Mouse (Mus musculus): ENCODE measurements at regions not wholly inside any gene's neighbourhood (a gene's known extent, or its start where the extent isn't known, plus 50 kb on each side); places are given as distances from the start of the nearest gene placed in this dataset.

DNA sequence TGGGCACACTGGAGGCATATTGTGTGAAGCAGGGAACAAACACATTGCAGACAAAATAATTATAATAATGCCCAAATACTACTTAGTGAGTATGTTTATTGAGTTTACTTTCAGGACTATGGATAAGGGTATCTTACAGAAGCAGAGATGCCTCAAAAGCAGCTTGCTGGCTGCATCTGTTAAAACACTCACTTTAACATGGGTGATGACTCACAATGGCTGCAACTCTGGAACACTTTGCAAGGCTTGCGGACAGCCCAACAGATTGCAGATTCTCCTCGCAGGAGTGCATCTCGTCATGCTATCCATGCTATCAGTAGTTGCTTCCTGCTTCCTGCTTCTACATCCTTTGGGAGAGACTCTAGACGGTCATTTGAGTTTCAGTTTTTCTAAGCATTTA, 373.2 kb upstream of the Arpp21 start:
- no peak for DNase-seq (ENCODE audit: low spot score in 2 of 2)

DNA sequence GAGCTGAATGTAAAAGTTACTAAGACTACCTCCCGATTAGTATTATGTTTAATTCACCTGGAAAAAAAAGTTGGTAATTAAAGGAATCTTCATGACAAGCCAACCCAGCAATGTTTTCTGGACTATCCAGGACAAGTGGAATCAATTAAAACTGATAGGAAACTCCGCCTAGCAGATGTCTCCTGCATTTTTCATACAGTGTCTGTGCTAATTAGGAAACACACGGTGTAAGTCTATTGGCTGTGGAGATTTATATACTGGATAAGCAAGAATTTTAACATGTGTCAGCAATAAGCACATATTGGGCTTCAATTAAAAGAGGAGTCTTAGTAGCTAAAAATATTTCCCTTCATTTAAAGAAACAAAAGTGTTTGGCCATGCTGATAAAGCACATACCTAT, 371.5 kb upstream of the Arpp21 start:
- no peak for DNase-seq (ENCODE audit: low spot score in 2 of 2)

DNA sequence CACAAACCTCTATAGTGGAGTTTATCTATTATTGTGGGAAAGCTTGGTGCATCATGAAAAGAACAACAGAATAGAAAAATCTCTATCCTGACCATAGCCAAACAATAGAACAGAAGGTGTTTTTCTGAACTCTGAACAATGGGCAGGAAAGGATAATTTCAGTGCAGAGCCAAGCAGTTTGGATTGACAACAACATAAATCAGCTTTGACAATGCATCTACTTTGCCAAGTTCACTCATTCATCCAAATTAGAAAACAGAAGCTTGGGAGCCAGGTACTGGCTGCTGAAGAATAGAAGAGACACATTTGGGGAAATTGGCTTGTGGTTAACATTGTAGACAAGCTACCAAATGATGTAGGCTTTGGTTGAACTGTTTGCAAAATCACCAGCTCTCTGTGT, 360.0 kb upstream of the Arpp21 start:
- no peak for DNase-seq (ENCODE audit: low spot score in 2 of 2)

DNA sequence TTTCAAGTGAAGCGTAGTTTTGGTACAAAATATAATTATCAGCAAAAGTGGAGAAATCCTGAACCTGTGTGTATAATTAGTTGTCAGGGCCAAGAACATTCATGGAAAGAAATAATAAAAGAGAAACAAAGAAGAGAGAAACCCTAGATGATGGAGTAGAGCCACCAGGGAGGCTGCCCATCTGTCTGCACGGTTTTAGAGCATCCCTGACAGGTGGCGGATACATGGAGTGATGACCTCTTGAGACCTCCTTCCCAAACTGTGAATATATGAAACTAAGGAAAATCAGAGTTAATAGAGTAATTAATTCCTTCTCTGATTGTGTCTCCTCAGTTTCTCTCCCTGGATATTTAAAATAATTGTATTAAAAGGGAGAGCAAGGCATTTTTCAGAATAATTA, 354.5 kb upstream of the Arpp21 start:
- no peak for DNase-seq (ENCODE audit: low spot score in 2 of 2)

DNA sequence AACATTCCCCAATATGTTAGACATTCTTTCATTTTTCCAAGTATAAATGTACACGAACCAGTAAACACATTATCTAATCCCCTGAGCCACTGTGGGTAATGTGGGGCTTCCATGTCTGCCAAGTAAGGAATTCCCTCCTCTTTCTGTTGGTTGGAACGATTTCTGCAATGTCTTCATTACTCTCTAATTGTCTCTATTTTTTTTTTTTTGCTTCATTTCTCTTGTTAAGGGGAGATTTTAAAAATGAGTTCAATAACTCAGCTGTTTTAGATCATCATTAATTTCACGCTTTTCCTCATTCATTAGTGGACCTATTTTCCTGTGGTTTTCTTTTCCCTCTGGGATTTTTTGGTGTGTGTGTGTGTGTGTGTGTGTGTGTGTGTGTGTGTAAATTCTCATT, 337.6 kb upstream of the Arpp21 start:
- DNase-seq (ENCODE audit: low spot score in 2 of 2), result no peak

DNA sequence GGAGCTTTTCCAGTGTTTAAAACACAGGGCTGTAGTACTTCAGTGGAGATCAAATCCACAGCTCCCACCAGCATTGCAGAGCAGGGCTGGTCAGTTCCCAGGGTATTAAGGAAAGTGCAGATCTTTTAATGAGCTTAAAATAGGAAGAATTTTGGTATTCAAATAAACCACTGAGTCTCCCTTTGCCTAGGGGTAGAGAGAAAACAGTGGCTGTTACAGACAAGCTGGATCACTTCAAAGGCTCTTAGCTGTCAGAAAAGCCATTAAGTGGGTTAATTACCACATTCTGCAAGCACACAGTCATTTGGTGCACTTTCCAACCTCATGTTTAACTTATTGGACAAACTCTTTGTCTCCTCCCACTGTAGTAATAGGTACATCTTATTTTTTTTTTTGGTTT, 325.6 kb upstream of the Arpp21 start:
- DNase-seq (ENCODE audit: low spot score in 2 of 2), result no peak

DNA sequence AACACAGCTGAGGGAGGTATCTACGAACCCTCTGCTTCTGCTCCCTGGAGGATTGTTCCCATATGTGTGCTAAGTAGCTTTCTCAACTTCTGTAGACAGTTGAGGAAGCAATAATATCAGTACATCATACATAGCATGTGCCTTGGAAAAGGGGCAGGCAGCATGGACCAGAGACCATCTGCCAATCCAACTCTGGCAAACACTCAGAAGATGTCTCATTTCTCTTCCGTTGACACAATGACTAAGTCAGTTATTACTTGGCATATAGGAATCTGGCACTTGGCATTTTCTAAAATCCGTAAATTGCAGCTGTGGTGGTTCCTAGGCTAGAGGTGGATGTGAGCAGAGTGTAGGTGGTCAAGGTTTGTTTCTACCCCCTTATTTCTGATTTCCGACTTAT, 324.5 kb upstream of the Arpp21 start:
- no peak for DNase-seq (ENCODE audit: low spot score in 2 of 2)

DNA sequence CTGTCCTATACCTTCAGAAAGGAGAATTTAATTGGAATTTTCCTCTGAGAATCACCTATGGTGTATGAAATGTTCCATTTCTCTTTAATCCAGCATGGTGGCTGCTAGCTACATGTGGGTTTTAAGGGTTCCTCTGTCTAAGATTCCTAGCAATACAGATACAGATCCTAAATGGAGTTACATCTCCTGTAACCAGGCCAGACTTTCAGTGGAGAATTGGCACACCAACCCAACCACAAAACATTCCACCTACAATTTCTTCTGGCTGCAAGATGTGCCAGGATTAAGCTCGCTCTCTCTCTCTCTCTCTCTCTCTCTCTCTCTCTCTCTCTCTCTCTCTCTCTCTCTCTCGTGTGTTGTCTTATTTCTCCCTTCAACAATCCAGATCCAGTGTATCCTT, 302.2 kb upstream of the Arpp21 start:
- DNase-seq (ENCODE audit: low spot score in 2 of 2), result no peak

DNA sequence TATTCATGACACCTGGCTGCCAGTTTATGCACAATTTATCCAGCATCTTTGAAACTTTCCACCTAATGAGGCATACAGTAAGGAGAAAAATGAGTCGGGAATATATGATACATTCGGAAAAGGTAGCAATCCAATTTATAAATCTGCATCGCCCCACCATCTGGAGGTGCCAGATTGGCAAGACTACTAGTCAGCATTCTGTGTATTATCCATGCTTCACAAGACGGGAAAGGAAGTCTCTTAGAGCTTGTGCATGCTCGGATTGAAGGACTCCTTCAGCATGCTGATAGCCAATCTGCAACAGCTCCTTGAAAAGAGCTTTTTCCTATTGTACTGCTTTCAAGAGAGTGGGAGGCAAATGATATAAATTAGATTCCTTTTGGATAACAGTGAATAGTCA, 289.6 kb upstream of the Arpp21 start:
- DNase-seq (ENCODE audit: low spot score in 2 of 2), result no peak

DNA sequence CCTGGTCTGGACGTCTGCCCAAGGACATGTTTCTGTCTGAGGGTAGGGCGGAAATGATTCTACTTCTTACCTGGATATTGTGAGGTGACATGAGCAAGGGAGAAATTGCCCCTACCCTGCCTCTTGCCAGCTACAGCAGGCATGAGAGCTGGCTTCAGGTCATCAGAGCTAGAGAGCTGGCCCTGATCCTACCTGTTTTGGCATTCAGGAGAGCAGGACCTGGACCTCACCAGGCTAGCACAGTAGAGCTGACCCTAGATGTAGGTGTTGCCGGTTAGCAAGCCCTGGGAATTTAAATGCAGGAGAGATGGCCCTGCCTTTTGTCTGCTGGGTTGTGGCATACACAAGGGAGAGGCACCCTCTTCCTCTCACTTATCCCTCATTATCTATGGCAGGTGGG, 287.5 kb upstream of the Arpp21 start:
- no peak for DNase-seq (ENCODE audit: low spot score in 2 of 2)

DNA sequence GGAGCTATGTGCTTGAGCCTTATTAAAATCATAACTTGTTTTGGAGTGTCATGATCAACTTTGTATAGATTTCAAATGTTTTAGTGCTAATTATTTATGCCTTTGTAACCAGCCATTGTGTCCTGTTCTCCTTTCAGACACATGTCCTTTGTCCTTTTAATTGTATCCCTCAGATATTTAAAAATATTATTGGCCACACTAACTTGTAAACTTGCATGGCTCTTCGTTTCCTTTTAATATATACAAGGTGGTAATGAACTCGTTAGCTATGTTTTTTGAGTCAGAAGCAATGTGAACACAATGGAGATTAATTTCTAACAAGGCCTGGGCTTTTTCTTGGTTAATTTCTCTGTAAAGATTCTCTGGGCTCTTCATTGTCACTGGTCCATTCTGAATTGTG, 275.0 kb upstream of the Arpp21 start:
- no peak for DNase-seq (ENCODE audit: low spot score in 2 of 2)

DNA sequence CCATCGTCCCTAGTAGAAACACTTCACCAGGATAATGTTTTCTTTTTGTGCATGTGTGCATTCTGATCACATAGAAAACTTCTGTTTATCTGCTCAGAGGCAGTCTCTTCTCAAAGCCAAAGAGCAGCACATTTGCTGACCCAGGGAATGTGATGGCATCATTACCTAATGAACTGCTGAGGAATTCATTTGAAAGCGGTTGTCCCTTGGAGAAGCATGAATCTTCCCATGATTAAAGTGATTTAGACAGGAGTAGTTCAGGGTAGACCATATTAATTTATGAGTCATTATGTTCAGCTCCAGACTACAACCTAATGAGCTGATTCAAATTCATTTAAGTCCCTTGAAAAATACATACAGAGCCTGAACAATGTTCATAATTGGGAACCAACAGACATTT, 271.1 kb upstream of the Arpp21 start:
- no peak for DNase-seq (ENCODE audit: low spot score in 2 of 2)

DNA sequence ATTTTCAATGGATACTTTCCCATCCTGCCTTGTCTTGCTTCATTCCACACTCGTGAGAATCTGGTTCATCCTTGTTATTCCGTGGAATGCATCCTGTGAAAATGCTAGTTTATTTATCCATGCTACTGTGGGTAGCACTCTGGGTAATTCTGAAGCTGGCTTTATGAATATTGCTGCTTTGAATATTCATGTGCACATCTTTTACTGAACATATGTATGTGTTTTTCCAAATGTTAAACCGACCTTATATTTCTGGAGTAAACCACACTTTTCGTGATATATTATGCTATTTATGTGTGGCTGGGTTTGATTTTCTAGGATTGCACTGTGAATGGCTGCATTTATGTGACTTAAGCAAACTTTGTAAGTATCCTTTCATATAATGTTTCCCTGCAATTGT, 262.9 kb upstream of the Arpp21 start:
- no peak for DNase-seq (ENCODE audit: low spot score in 2 of 2)

DNA sequence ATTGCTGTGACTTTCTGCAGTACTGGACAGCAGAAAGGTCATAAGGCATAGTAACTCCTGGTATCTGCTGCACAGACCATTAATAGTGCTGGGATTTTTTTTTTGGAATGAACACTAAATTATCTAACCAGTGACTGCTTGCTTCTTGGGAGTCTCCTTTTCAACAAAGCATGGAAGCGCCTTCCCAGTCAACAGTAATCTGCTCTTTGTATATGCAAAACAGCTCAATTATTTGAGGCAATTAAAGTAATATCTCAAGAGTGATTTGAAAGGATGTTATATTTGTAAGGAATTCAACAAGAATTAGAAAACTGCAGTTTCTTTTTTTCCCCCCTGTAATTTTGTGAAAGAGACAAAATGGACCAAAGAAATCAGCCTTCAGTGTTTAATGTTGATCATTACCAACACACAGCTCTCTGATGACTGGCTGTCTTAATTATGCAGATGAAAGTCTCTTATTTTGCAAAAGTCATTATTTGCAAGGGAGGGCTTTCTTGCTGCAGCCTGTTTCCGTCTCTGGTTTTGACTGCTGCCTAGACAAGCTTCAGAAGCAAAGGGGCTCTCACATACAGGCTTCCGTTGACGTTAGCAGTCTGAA, 260.3 kb upstream of the Arpp21 start:
- DNase-seq (ENCODE audit: low spot score in 2 of 2), result no peak

DNA sequence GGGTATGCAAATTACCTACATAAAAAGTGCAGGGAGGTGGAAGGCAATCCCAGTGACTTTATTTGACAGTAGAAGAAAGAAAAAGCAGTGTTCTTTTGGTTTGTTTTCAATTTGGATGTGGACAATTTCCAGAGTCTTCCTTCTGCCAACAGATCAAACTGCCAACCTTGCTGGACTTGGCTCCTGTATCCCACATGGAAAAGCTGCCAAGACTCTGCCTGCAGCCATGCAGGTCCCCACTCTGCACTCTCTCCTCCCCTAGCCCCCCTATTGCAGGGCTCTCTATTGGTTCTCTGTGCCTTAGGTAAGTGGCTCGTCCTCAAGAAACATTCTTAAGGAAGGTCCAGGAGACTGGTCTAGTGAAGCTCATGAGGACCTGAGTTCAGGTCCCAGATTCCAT, 255.2 kb upstream of the Arpp21 start:
- no peak for DNase-seq (ENCODE audit: low spot score in 2 of 2)

DNA sequence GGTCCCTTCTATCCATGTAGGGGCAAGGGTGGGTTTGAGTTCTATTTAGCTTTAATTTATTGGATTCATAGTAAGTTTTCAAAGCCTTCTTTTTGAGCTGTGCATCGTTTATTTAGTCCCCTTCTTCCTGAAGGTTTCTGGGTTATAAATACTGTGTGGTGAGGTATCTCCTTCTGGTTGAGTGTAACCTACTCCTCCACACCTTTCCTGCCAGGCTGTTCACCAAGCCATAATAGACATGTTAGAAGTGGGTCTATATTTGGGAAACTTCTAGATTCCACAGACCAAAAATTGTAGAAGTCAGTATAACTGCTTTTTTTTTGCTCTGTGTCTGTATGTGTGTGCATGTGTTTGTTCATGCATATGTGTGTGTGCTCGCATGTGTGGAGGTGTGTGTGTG, 240.9 kb upstream of the Arpp21 start:
- DNase-seq (ENCODE audit: low spot score in 2 of 2), result no peak

DNA sequence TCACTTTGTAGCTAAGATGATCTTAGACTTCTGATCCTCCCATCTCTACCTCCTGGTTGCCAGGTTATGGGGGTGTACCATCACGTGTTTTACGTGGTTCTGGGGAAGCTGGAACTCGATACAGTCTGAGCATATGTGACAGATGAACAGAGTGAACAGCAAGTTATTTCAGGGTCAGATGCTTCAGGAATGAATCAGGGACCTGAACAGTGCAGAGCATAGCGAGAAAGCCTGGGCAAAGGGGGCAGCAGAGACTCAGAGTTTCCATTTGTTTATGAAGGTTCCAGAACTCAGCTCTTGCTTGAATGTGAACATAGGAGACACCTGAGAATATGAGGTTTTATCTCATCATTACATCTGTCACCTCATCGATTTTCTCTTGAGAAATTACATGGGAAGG, 221.9 kb upstream of the Arpp21 start:
- no peak for DNase-seq (ENCODE audit: low spot score in 2 of 2)

DNA sequence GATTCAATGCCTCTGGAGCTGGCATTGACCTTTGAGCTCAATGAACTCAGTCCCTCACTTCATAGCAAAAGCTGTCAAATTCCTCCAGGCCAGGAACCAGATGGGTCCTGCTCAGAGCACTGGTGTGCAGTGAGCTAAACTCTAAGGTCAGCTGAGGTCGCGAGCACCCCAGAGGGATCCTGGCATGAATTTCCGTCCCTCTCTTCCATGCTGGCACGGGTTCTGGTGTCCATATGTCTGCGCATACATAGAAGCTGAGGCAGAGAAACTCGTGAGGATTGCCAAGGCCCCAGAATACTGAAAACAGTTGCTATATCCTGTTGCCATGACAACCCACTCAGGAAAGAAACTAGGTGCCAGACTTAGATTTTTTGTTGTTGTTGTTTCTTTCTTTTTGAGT, 219.0 kb upstream of the Arpp21 start:
- peak; percentile 38 to 59 for DNase-seq (ENCODE audit: low spot score in 2 of 2)

DNA sequence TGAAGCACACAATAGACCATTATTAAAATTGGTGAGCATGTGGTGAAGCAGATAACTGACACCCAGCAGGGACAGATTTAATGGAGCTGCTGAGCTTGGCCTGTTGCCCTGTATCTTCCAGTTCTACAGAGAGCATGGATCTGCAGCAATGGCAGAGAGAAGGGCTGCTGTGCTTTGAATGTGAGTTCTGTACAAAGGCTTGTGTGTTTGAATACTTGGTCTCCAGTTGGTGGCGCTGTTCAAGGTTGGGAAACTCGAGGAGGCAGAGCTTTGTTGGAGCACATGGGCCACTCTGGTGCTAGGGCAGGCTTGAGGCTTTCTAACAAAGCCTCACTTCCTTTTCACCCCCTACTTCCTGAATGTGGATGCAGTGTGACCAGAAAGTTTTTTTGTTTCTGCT, 211.8 kb upstream of the Arpp21 start:
- no peak for DNase-seq (ENCODE audit: low spot score in 2 of 2)

DNA sequence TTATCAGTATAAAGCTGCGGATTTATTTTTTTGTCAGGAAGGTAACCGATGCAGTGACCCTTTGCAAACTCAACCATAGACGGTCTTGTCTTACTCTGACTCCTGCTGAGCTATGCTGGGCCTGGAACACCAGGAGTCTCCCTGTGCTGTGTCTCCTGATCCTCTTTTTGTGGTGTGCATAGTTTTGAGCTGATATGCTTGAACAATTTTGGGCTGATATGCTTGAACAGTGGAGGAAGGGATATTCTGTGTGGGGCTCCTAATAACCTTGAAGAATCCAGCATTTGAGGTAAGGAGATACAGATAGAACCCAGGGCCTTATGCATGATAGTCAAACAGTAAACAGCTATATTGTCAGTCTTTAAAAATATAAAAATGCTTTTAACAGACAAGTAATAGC, 211.2 kb upstream of the Arpp21 start:
- DNase-seq (ENCODE audit: low spot score in 2 of 2), result no peak

DNA sequence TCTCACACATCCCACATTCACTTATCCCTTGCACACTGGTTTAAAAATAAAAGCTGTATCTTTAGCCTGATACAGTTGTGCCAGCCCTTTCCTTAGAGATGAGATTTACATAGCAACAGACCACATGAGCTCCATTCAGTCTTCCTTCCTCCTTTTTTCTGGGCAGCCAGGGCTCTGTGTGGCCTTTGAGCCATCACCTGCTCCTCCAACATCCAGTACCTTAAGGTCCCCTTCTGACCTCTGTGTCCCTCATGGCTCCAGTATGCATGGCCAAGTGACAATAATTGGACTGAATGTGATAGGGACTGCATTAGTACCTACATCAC, 210.3 kb upstream of the Arpp21 start:
- no peak for DNase-seq (ENCODE audit: low spot score in 2 of 2)

DNA sequence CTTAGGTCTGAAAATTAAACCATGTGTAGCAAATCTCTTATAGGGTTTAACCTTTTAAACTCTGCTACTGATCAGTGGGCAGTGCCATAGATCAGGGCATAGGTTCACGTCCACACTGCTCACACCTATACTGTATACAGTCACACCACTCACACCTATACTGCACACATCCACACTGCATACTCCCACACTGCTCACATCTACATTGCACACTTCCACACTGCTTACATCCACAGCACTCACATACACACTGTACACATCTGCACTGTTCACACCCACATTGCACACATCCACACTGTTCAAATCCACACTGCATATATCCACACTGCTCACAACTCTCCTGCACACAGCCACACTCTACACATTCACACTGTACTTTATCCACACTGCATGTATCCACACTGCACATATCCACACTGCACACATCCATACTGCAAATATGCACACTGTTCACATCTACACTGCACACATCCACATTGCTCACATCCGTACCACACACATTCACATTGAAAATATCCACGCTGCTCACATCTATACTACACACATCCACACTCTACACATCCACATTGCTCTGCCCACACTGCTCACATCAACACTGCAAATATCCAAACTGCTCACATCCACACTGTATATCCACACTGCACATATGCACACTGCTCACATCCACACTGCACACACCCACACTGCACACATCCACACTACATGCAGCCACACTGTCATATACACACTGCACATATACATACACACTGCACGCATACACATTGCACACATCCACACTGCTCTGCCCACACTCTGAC, 209.7 kb upstream of the Arpp21 start:
- no peak for DNase-seq (ENCODE audit: low spot score in 2 of 2)

DNA sequence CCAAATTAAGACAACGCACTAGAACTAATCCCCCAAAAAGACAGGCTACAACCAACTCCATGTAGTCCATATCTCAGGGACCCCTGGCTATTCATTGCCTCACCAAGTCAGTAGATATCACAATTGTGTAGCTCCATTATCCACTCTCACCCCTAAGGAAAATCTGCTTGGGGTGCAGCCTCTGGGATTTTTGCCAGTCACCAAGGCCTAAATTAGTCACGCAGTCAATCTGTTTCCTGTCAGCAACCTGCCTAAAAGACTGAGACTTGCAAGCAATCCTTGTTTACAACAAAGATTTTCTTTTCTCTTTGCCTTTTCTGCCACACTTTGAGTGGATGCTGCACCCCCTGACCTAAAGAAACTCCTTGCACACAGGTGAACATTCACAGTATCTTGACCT, 208.5 kb upstream of the Arpp21 start:
- DNase-seq (ENCODE audit: low spot score in 2 of 2), result no peak

DNA sequence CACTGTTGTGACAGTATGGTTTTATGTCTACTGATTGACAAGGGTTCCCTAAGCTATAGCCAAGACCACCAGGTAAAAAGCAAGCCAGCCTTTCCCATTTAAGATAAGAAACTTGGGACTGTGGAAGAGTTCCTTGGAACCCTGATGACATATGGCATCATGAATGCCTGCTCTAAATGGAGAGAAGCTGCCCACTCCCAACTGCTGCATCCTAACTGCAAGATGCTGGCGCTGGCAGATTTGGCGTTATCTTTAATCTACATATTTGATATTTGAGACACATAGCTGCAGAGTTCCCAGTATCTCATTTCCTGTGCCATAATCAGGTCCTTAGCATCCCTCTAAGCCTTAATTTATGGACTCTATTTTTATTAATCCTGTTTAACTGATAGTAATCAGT, 200.4 kb upstream of the Arpp21 start:
- DNase-seq (ENCODE audit: low spot score in 2 of 2), result no peak
